Mouse (Mus musculus) layer of hippocampus, adult 8-10 months (tissue): ENCODE measurements around the gene 4930572O03Rik. TPM values are rescaled to one million over a fixed set of nuclear protein-coding genes. Genes with fewer than 3 reads are reported as not detected.
"Not testable (repeated sequence)": the region's sequence is repeated elsewhere in the genome, so short reads cannot be mapped to it uniquely, and the experiment has no call there.

ENCODE experiments used
- DNase-seq, 2 experiments: peaks; one replicate each; pipeline ENCODE4 v3.0.0; 2022; ENCODE audit warnings: low spot score in 2 of 2
- total RNA-seq, 4 experiments: library from RNA; stranded (reverse); gene quantifications; 2 replicates each; pipeline ENCODE4 v1.2.4; 2022

The 4930572O03Rik gene
- total RNA-seq = not detected

GRCm38 (mm10) chr5:15656959-15657358 lies at the start of gene 4930572O03Rik:
4930572O03Rik (minus strand) TSS chr5:15657059.
- DNase-seq = not testable (repeated sequence)

- peak in 1 of 2 experiments; percentile 32 for DNase-seq
Observed at GRCm38 (mm10) chr5:15702891-15703290, 46.0 kb upstream of the 4930572O03Rik start.

- DNase-seq = not testable (repeated sequence)
Observed at GRCm38 (mm10) chr5:15697719-15698118, 40.9 kb upstream of the 4930572O03Rik start.

- DNase-seq = not testable (repeated sequence)
Observed at GRCm38 (mm10) chr5:15691849-15692248, 35.0 kb upstream of the 4930572O03Rik start.

- DNase-seq = not testable (repeated sequence)
Observed at GRCm38 (mm10) chr5:15690822-15691221, 34.0 kb upstream of the 4930572O03Rik start.

GRCm38 (mm10) chr5:15689659-15690213 lies 32.9 kb upstream of the 4930572O03Rik start:
- not testable (repeated sequence) for DNase-seq

- DNase-seq = not testable (repeated sequence)
Observed at GRCm38 (mm10) chr5:15688874-15689658, 32.2 kb upstream of the 4930572O03Rik start.

- not testable (repeated sequence) for DNase-seq
Observed at GRCm38 (mm10) chr5:15681301-15682035, 24.6 kb upstream of the 4930572O03Rik start.

GRCm38 (mm10) chr5:15679980-15680949 lies 23.4 kb upstream of the 4930572O03Rik start:
- not testable (repeated sequence) for DNase-seq

- DNase-seq = not testable (repeated sequence)
Observed at GRCm38 (mm10) chr5:15678907-15679306, 22.0 kb upstream of the 4930572O03Rik start.

GRCm38 (mm10) chr5:15677750-15678149 lies 20.9 kb upstream of the 4930572O03Rik start:
- not testable (repeated sequence) for DNase-seq

GRCm38 (mm10) chr5:15674429-15675244 lies 17.8 kb upstream of the 4930572O03Rik start:
- DNase-seq = not testable (repeated sequence)

- DNase-seq = not testable (repeated sequence)
Observed at GRCm38 (mm10) chr5:15673989-15674388, 17.1 kb upstream of the 4930572O03Rik start.

GRCm38 (mm10) chr5:15670789-15671188 lies 13.9 kb upstream of the 4930572O03Rik start:
- not testable (repeated sequence) for DNase-seq

GRCm38 (mm10) chr5:15663847-15664246 lies 7.0 kb upstream of the 4930572O03Rik start:
- not testable (repeated sequence) for DNase-seq

GRCm38 (mm10) chr5:15652334-15652733 lies 4.5 kb downstream of the 4930572O03Rik start:
- not testable (repeated sequence) for DNase-seq

GRCm38 (mm10) chr5:15645707-15646106 lies 11.2 kb downstream of the 4930572O03Rik start:
- peak in 1 of 2 experiments; percentile 9 for DNase-seq

GRCm38 (mm10) chr5:15637637-15638036 lies 19.2 kb downstream of the 4930572O03Rik start:
- DNase-seq = not testable (repeated sequence)

- DNase-seq = not testable (repeated sequence)
Observed at GRCm38 (mm10) chr5:15630068-15630467, 26.8 kb downstream of the 4930572O03Rik start.

- DNase-seq = not testable (repeated sequence)
Observed at GRCm38 (mm10) chr5:15628136-15628535, 28.7 kb downstream of the 4930572O03Rik start.
